Mouse (Mus musculus) layer of hippocampus, adult 2 months (tissue): ENCODE results near the gene Grm1. TPM values are rescaled to one million over a fixed set of nuclear protein-coding genes. Genes with fewer than 3 reads are reported as not detected.

Experiments used
- DNase-seq, 2 experiments: peaks; one replicate each; pipeline ENCODE4 v3.0.0; 2022; ENCODE audit warnings: low spot score in 2 of 2
- H3K27ac ChIP-seq: fragments of 200-600 bp; 2 replicates; pipeline ENCODE4 v1.8.1; 2022
- H3K4me3 ChIP-seq: fragments of 200-600 bp; 2 replicates; pipeline ENCODE4 v1.8.1; 2022; ENCODE audit warnings: mild to moderate bottlenecking
- CTCF ChIP-seq: fragments of 200-600 bp; conservative IDR thresholded peaks from 2 replicates; pipeline ENCODE4 v1.8.1; 2022; ENCODE audit warnings: antibody characterized with exemption, mild to moderate bottlenecking, moderate library complexity
- total RNA-seq, 2 experiments: library from RNA; stranded (reverse); gene quantifications; 2 replicates each; pipeline ENCODE4 v1.2.3; 2021

Gene Grm1
- total RNA-seq, 2 experiments from 2014 or later: 77.9 to 78.1 TPM

GRCm38 (mm10) chr10:10847376-10848286, 234.5 kb downstream of the Grm1 start:
- TF ChIP-seq CTCF: no peak
- H3K27ac ChIP-seq: peak overlapping the region; percentile 44
- H3K4me3 ChIP-seq: no peak overlapping the region
- DNase-seq: no peak

GRCm38 (mm10) chr10:10845059-10845685, 237.0 kb downstream of the Grm1 start:
- H3K27ac ChIP-seq: no peak overlapping the region
- no peak for DNase-seq
- no peak overlapping the region for H3K4me3 ChIP-seq
- TF ChIP-seq CTCF: no peak

GRCm38 (mm10) chr10:10835406-10835805, 246.8 kb downstream of the Grm1 start:
- DNase-seq: no peak
- no peak for TF ChIP-seq CTCF
- Histone ChIP-seq H3K27ac (peak overlapping the region; percentile 59; the same call in 1 of the 2 replicates), H3K4me3 (no peak overlapping the region)

GRCm38 (mm10) chr10:10834828-10835227, 247.3 kb downstream of the Grm1 start:
- no peak for DNase-seq
- TF ChIP-seq CTCF: no peak
- Histone ChIP-seq H3K4me3 (no peak overlapping the region), H3K27ac (peak overlapping the region; percentile 59; the same call in 1 of the 2 replicates)

GRCm38 (mm10) chr10:10831141-10831540, 251.0 kb downstream of the Grm1 start:
- no peak for TF ChIP-seq CTCF
- H3K27ac ChIP-seq: peak overlapping the region; percentile 33; the same call in 1 of the 2 replicates
- peak in 1 of 2 experiments; percentile 54 for DNase-seq
- no peak overlapping the region for H3K4me3 ChIP-seq

- no peak for DNase-seq
- no peak overlapping the region for H3K4me3 ChIP-seq
- TF ChIP-seq CTCF: no peak
- H3K27ac ChIP-seq: no peak overlapping the region
Measured at GRCm38 (mm10) chr10:10827308-10827707, 254.8 kb downstream of the Grm1 start.

GRCm38 (mm10) chr10:10818061-10818460, 264.1 kb downstream of the Grm1 start:
- Histone ChIP-seq H3K4me3 (no peak overlapping the region), H3K27ac (no peak overlapping the region)
- TF ChIP-seq CTCF: no peak
- no peak for DNase-seq

GRCm38 (mm10) chr10:10814631-10815216, 267.4 kb downstream of the Grm1 start:
- no peak for DNase-seq
- no peak for TF ChIP-seq CTCF
- Histone ChIP-seq H3K4me3 (no peak overlapping the region), H3K27ac (no peak overlapping the region)

GRCm38 (mm10) chr10:10812750-10813711, 269.1 kb downstream of the Grm1 start:
- H3K4me3 ChIP-seq: no peak overlapping the region
- DNase-seq: peak; percentile 63 to 72
- peak overlapping the region; percentile 76 for H3K27ac ChIP-seq
- TF ChIP-seq CTCF: no peak

GRCm38 (mm10) chr10:10809777-10810176, 272.4 kb downstream of the Grm1 start:
- H3K4me3 ChIP-seq: no peak overlapping the region
- DNase-seq: no peak
- 0 out of 2 replicates have a peak overlapping the region, but pooled peaks have one; percentile 19 for H3K27ac ChIP-seq
- TF ChIP-seq CTCF: no peak

GRCm38 (mm10) chr10:10795321-10795720, 286.8 kb downstream of the Grm1 start:
- no peak for DNase-seq
- TF ChIP-seq CTCF: no peak
- Histone ChIP-seq H3K4me3 (no peak overlapping the region), H3K27ac (no peak overlapping the region)

GRCm38 (mm10) chr10:10790458-10790857, 291.7 kb downstream of the Grm1 start:
- H3K4me3 ChIP-seq: no peak overlapping the region
- no peak overlapping the region for H3K27ac ChIP-seq
- TF ChIP-seq CTCF: no peak
- DNase-seq: no peak

- no peak for TF ChIP-seq CTCF
- no peak overlapping the region for H3K27ac ChIP-seq
- DNase-seq: no peak
- no peak overlapping the region for H3K4me3 ChIP-seq
Measured at GRCm38 (mm10) chr10:10789967-10790366, 292.2 kb downstream of the Grm1 start.
